Mouse (Mus musculus) CH12.LX (cell line): ENCODE measurements around the gene Otor. TPM values are rescaled to one million over a fixed set of nuclear protein-coding genes. Genes with fewer than 3 reads are reported as not detected.

Experiments
- DNase-seq: peaks from one replicate; pipeline ENCODE4 v3.0.0-alpha.2; 2013; ENCODE audit errors: extremely low read depth
- H3K27ac ChIP-seq: 2 replicates; pipeline ENCODE4 v1.5.1; 2012; ENCODE audit warnings: low read depth, mild to moderate bottlenecking, control low read depth, moderate library complexity; ENCODE audit not compliant: insufficient read depth
- H3K27me3 ChIP-seq: replicated peaks from 2 replicates; pipeline ENCODE3; 2012; ENCODE audit warnings: inconsistent platforms
- H3K36me3 ChIP-seq, 2 experiments: replicated peaks in 1 of 2; 2 replicates each; pipeline versions ENCODE3 to v1.6.1; 2012; ENCODE audit warnings: inconsistent platforms in 1 of 2, low read length in 1 of 2, mild to moderate bottlenecking in 1 of 2, mixed read lengths in 1 of 2, moderate library complexity in 1 of 2; ENCODE audit not compliant: control insufficient read depth in 1 of 2, insufficient read depth in 1 of 2
- H3K4me1 ChIP-seq, 2 experiments: 2 replicates each; pipeline ENCODE4 v1.6.1; 2012; ENCODE audit warnings: inconsistent platforms in 1 of 2, moderate library complexity in 1 of 2; ENCODE audit not compliant: insufficient read depth in 2 of 2, control insufficient read depth in 1 of 2
- H3K4me2 ChIP-seq: 2 replicates; pipeline ENCODE4 v1.6.1; 2012; ENCODE audit warnings: low read depth, mild to moderate bottlenecking, control low read depth; ENCODE audit not compliant: poor library complexity, insufficient read depth, severe bottlenecking
- H3K4me3 ChIP-seq, 3 experiments: fragments of 150-350 bp in 1 of 3; sonication (generic) in 1 of 3; replicated peaks in 1 of 3; 2 replicates each; pipeline versions ENCODE3 to v1.5.1; 2011 to 2012; ENCODE audit warnings: low read depth in 2 of 3, low read length in 2 of 3, mild to moderate bottlenecking in 2 of 3, moderate library complexity in 2 of 3, control low read depth in 1 of 3, improper control_type of control experiment in 1 of 3, inconsistent platforms in 1 of 3, mixed read lengths in 1 of 3; ENCODE audit not compliant: poor library complexity in 1 of 3
- H3K79me2 ChIP-seq: replicated peaks from 2 replicates; pipeline ENCODE4 v1.6.1; 2012; ENCODE audit warnings: mild to moderate bottlenecking, moderate library complexity; ENCODE audit not compliant: control insufficient read depth, poor library complexity, insufficient read depth, severe bottlenecking; ENCODE audit errors: extremely low read depth
- H3K9ac ChIP-seq: 2 replicates; pipeline ENCODE4 v1.6.1; 2012; ENCODE audit warnings: low read depth, mild to moderate bottlenecking, control low read depth, moderate library complexity; ENCODE audit not compliant: insufficient read depth
- H3K9me3 ChIP-seq: replicated peaks from 2 replicates; pipeline ENCODE3; 2012; ENCODE audit warnings: low read length, inconsistent platforms, mixed read lengths
- BHLHE40 ChIP-seq: IDR thresholded peaks from 2 replicates; pipeline ENCODE4 v1.6.1; 2011; ENCODE audit warnings: mild to moderate bottlenecking, low read depth, low read length, improper control_type of control experiment
- CHD1 ChIP-seq: IDR thresholded peaks from 2 replicates; pipeline ENCODE4 v1.6.1; 2012; ENCODE audit warnings: low read depth, low read length, improper control_type of control experiment, inconsistent platforms
- ELF1 ChIP-seq: IDR thresholded peaks from 2 replicates; pipeline ENCODE4 v1.6.1; 2014; ENCODE audit warnings: low read depth, mild to moderate bottlenecking, inconsistent platforms, low read length, improper control_type of control experiment
- EP300 ChIP-seq: IDR thresholded peaks from 2 replicates; pipeline ENCODE4 v1.6.1; 2011; ENCODE audit warnings: low read length, improper control_type of control experiment
- ETS1 ChIP-seq: conservative IDR thresholded peaks from 2 replicates; pipeline ENCODE4 v1.6.1; 2012; ENCODE audit warnings: low read depth, mild to moderate bottlenecking, inconsistent platforms, low read length, improper control_type of control experiment, moderate library complexity
- JUND ChIP-seq: conservative IDR thresholded peaks from 2 replicates; pipeline ENCODE4 v1.6.1; 2011; ENCODE audit warnings: low read depth, low read length, improper control_type of control experiment
- KAT2A ChIP-seq: IDR thresholded peaks from 2 replicates; pipeline ENCODE4 v1.6.1; 2012; ENCODE audit warnings: low read length, improper control_type of control experiment, inconsistent platforms; ENCODE audit not compliant: insufficient replicate concordance
- MEF2A ChIP-seq: IDR thresholded peaks from 2 replicates; pipeline ENCODE4 v1.6.1; 2014; ENCODE audit warnings: low read depth, mild to moderate bottlenecking, inconsistent platforms, low read length, improper control_type of control experiment, borderline replicate concordance
- MXI1 ChIP-seq: IDR thresholded peaks from 2 replicates; pipeline ENCODE4 v1.6.1; 2011; ENCODE audit warnings: mild to moderate bottlenecking, low read depth, low read length, improper control_type of control experiment
- MYC ChIP-seq: IDR thresholded peaks from 2 replicates; pipeline ENCODE4 v1.6.1; 2011; ENCODE audit warnings: low read depth, mild to moderate bottlenecking, improper control_type of control experiment, low read length
- NRF1 ChIP-seq: IDR thresholded peaks from 2 replicates; pipeline ENCODE4 v1.6.1; 2014; ENCODE audit warnings: low read depth, mild to moderate bottlenecking, inconsistent platforms, low read length, improper control_type of control experiment, moderate library complexity
- RCOR1 ChIP-seq: conservative IDR thresholded peaks from 2 replicates; pipeline ENCODE4 v1.6.1; 2012; ENCODE audit warnings: low read depth, mild to moderate bottlenecking, inconsistent platforms, low read length, improper control_type of control experiment
- TBP ChIP-seq: conservative IDR thresholded peaks from 2 replicates; pipeline ENCODE4 v1.6.1; 2011; ENCODE audit warnings: low read depth, low read length, improper control_type of control experiment
- TCF12 ChIP-seq: IDR thresholded peaks from 2 replicates; pipeline ENCODE4 v1.6.1; 2014; ENCODE audit warnings: low read depth, mild to moderate bottlenecking, inconsistent platforms, low read length, improper control_type of control experiment
- ZMIZ1 ChIP-seq: IDR thresholded peaks from 2 replicates; pipeline ENCODE4 v1.6.1; 2012; ENCODE audit warnings: low read depth, mild to moderate bottlenecking, inconsistent platforms, low read length, improper control_type of control experiment
- ZNF384 ChIP-seq: IDR thresholded peaks from 2 replicates; pipeline ENCODE4 v1.6.1; 2012; ENCODE audit warnings: low read depth, low read length, improper control_type of control experiment, inconsistent platforms
- dilution Hi-C: fragments of 300-500 bp; cut with MboI; formaldehyde crosslinking; loops from 2 replicates; pipeline ENCODE4 v1.14.3; 2020; ENCODE audit warnings: low sequenced_read_pairs; ENCODE audit not compliant: extremely low pct_unique_long_range_greater_than_20kb, extremely low pct_ligation_motif_present
- in situ Hi-C: fragments of 300-500 bp; cut with MboI; formaldehyde crosslinking; loops from 3 replicates; pipeline ENCODE4 v1.14.3; 2019; ENCODE audit warnings: low sequenced_read_pairs, low pct_ligation_motif_present, low pct_unique_long_range_greater_than_20kb, mixed read lengths
- polyA plus RNA-seq: library from polyadenylated mRNA; unstranded; fragments of >175 nt; gene quantifications from 2 replicates; pipeline ENCODE4 v1.2.1, GENCODE M21; 2012; ENCODE audit warnings: low read depth; ENCODE audit not compliant: insufficient read length
- total RNA-seq, 2 experiments: library from RNA; depleted of rRNA; stranded (reverse); fragments of 300-350 nt in 1 of 2; fragments of >200 nt in 1 of 2; gene quantifications; 2 replicates each; pipeline ENCODE4 v1.2.3; 2012 to 2014

Otor gene
- not detected in 2 replicates for total RNA-seq (2012; rRNA removed)
- not detected in 2 replicates for total RNA-seq (2014; rRNA removed)
- polyA plus RNA-seq: not detected in 2 replicates

GRCm38 (mm10) chr2:143078198-143078851 lies at the start of gene Otor:
TSS of gene Otor (plus strand) at chr2:143078473.
- TF ChIP-seq JUND (no peak), ZMIZ1 (no peak), MYC (no peak), MEF2A (no peak), NRF1 (no peak)
- no peak for DNase-seq
- Histone ChIP-seq H3K27ac (no peak within 1 kb of the TSS), H3K4me2 (no peak within 1 kb of the TSS), H3K36me3 (no peaks in the 10 kb centered on the region), H3K4me1 (no peaks in the 10 kb centered on the region), H3K79me2 (no peaks in the 10 kb centered on the region), H3K4me3 (no peak within 1 kb of the TSS), H3K27me3 (peaks cover 7% of the 10 kb centered on the region), H3K9ac (no peak within 1 kb of the TSS), H3K9me3 (no peaks in the 10 kb centered on the region)
- dilution Hi-C loops (no loop called here), in situ Hi-C loops (no loop called here)

- peaks cover 8% of the 10 kb centered on the region for H3K27me3 ChIP-seq
- H3K4me3 ChIP-seq: no peak overlapping the region
- DNase-seq: no peak
- H3K4me1 ChIP-seq: peaks cover 0 to 10% of the 10 kb centered on the region in 2 experiments; a peak in 2 of 4 replicates
- no peak overlapping the region for H3K27ac ChIP-seq
- in situ Hi-C loops: no loop called here
- no peak overlapping the region for H3K4me2 ChIP-seq
- TF ChIP-seq ELF1: no peak
- H3K36me3 ChIP-seq: no peaks in the 10 kb centered on the region
- no peak overlapping the region for H3K9ac ChIP-seq
- H3K9me3 ChIP-seq: no peaks in the 10 kb centered on the region
- dilution Hi-C loops: no loop called here
- H3K79me2 ChIP-seq: no peaks in the 10 kb centered on the region
These were observed 47.0 kb upstream of the Otor start for GRCm38 (mm10) chr2:143031283-143031682.

GRCm38 (mm10) chr2:143032378-143033255 lies 45.7 kb upstream of the Otor start:
- in situ Hi-C loops (no loop called here), dilution Hi-C loops (no loop called here)
- DNase-seq: no peak
- TF ChIP-seq ETS1: no peak
- no peak for TF ChIP-seq EP300
- no peak for TF ChIP-seq BHLHE40
- no peak for TF ChIP-seq JUND
- TF ChIP-seq RCOR1: no peak
- no peak for TF ChIP-seq TBP
- TF ChIP-seq KAT2A: no peak
- no peak for TF ChIP-seq CHD1
- TF ChIP-seq TCF12: no peak
- no peak for TF ChIP-seq ZNF384
- no peak for TF ChIP-seq MXI1
- no peak for TF ChIP-seq MEF2A
- no peak for TF ChIP-seq NRF1
- peaks cover 8% of the 10 kb centered on the region for H3K27me3 ChIP-seq
- no peak overlapping the region for H3K4me2 ChIP-seq
- no peaks in the 10 kb centered on the region for H3K36me3 ChIP-seq
- no peaks in the 10 kb centered on the region for H3K9me3 ChIP-seq
- no peak overlapping the region for H3K4me3 ChIP-seq
- H3K4me1 ChIP-seq: peaks cover 0 to 10% of the 10 kb centered on the region in 2 experiments; a peak in 2 of 4 replicates
- H3K9ac ChIP-seq: no peak overlapping the region
- H3K79me2 ChIP-seq: no peaks in the 10 kb centered on the region
- H3K27ac ChIP-seq: no peak overlapping the region
